7 mouse cellular contexts compared by ENCODE assay signal in genomic region chr9:85749922-85750509, GRCm38 (mm10). TPM values are rescaled to one million over a fixed set of nuclear protein-coding genes. Genes with fewer than 3 reads are reported as not detected.
DNase-seq lines count a peak whose midpoint lies in the region; ATAC-seq and TF ChIP-seq lines count a peak whose summit lies in the region.

No protein-coding gene starts in this region.

- TF ChIP-seq POLR2A in thymus, adult 2 months (IDR thresholded peaks at IDR 0.05; ENCODE audit: control insufficient read depth, extremely low read depth, insufficient read depth, low read length, poor library complexity) = no peak

- H3K9ac ChIP-seq in hindbrain, embryonic 13.5 days = peak overlapping the region; percentile 93

- peak overlapping the region; percentile 32; the same call in 1 of the 2 replicates for H3K27ac ChIP-seq in thymus, adult 2 months (ENCODE audit: control insufficient read depth, insufficient read depth, low read length)
- peak overlapping the region; percentile 100 for H3K27ac ChIP-seq in embryonic facial prominence, embryonic 10.5 days (replicated peaks)
- H3K27ac ChIP-seq in hindbrain, embryonic 13.5 days = peak overlapping the region; percentile 98

- H3K27me3 ChIP-seq in thymus, adult 2 months (ENCODE audit: control insufficient read depth, insufficient read depth, low read length) = no peaks in the 10 kb centered on the region
- no peaks in the 10 kb centered on the region for H3K27me3 ChIP-seq in embryonic facial prominence, embryonic 10.5 days (replicated peaks; ENCODE audit: low read depth, poor library complexity, severe bottlenecking)
- no peaks in the 10 kb centered on the region for H3K27me3 ChIP-seq in hindbrain, embryonic 13.5 days

- no peak for DNase-seq in thymus, adult 2 months
- DNase-seq in thymus, postnatal 10 days (ENCODE audit: low spot score in 2 of 2) = no peak
- no peak for DNase-seq in embryonic facial prominence, embryonic 10.5 days (ENCODE audit: low spot score)
- DNase-seq in lung, postnatal 10 days = peak; percentile 38
- no peak for DNase-seq in natural killer cell, adult 2 months (ENCODE audit: low spot score in 2 of 2)
- no peak for DNase-seq in right cerebral cortex, postnatal 4 days

- WGBS in thymus, adult 2 months = 18% methylated on average over 5 of the region's 5 CpGs
- 42% methylated on average over 5 of the region's 5 CpGs for WGBS in embryonic facial prominence, embryonic 10.5 days
- 35% methylated on average over 5 of the region's 5 CpGs for WGBS in hindbrain, embryonic 13.5 days

- peak overlapping the region; percentile 89 for H3K4me3 ChIP-seq in thymus, adult 2 months (ENCODE audit: control insufficient read depth, insufficient read depth, low read length)
- peak overlapping the region; percentile 98 for H3K4me3 ChIP-seq in embryonic facial prominence, embryonic 10.5 days
- H3K4me3 ChIP-seq in hindbrain, embryonic 13.5 days = peak overlapping the region; percentile 83

- no peaks in the 10 kb centered on the region for H3K9me3 ChIP-seq in embryonic facial prominence, embryonic 10.5 days
- H3K9me3 ChIP-seq in hindbrain, embryonic 13.5 days = no peaks in the 10 kb centered on the region

- no peak for TF ChIP-seq CTCF in thymus, adult 2 months (IDR thresholded peaks at IDR 0.05; ENCODE audit: borderline replicate concordance, control insufficient read depth, extremely low read depth, insufficient read depth, low read length, poor library complexity)

- H3K36me3 ChIP-seq in thymus, adult 2 months (ENCODE audit: control insufficient read depth, insufficient read depth, low read length) = no peaks in the 10 kb centered on the region
- H3K36me3 ChIP-seq in embryonic facial prominence, embryonic 10.5 days (replicated peaks) = peaks cover 7% of the 10 kb centered on the region; the same call in 1 of the 2 replicates
- H3K36me3 ChIP-seq in hindbrain, embryonic 13.5 days = 0 out of 2 replicates have a peak, but pooled peaks cover 2% of the 10 kb centered on the region

- H3K4me2 ChIP-seq in hindbrain, embryonic 13.5 days = peak overlapping the region; percentile 64

- H3K4me1 ChIP-seq in thymus, adult 2 months (replicated peaks; ENCODE audit: control insufficient read depth, insufficient read depth, low read length) = 0 out of 2 replicates have a peak, but pooled peaks cover 2% of the 10 kb centered on the region
- peaks cover 15% of the 10 kb centered on the region for H3K4me1 ChIP-seq in embryonic facial prominence, embryonic 10.5 days
- H3K4me1 ChIP-seq in hindbrain, embryonic 13.5 days (replicated peaks) = peaks cover 19% of the 10 kb centered on the region

- peak; percentile 10; the same call in 1 of the 2 replicates for ATAC-seq in hindbrain, embryonic 13.5 days (ENCODE audit: low FRiP score)

RNA-seq across cellular contexts. Expression of gene Ibtk, which starts 0.9 kb away (rescaled TPM):
- 5.8 and 6.1 TPM in 2 replicates for polyA plus RNA-seq in thymus, adult 2 months (2012; rRNA removed)
- 35.9 and 36.1 TPM in 2 replicates for polyA plus RNA-seq in embryonic facial prominence, embryonic 10.5 days (2016; fragmentation: Nextera tagmentation; extraction: Ambion mirVana)
- polyA plus RNA-seq in hindbrain, embryonic 13.5 days (2015; fragmentation: Nextera tagmentation; extraction: Ambion mirVana) = 30.1 and 32.8 TPM in 2 replicates

Comparison
In these comparisons a context has a peak if more than half of its experiments do, and no peak if none do; other contexts are left out.
1. H3K27ac ChIP-seq: peak in every context shown above with its lines; median percentile 100 in embryonic facial prominence, embryonic 10.5 days; 98 in hindbrain, embryonic 13.5 days; 32 in thymus, adult 2 months.